Mouse (Mus musculus) forebrain, embryonic 11.5 days (tissue): ENCODE measurements around the gene Eif5a. TPM values are rescaled to one million over a fixed set of nuclear protein-coding genes. Genes with fewer than 3 reads are reported as not detected.

Source experiments
- ATAC-seq: fragments of 200-750 bp; cut with Nextera tagmentation; replicated peaks from 2 replicates; pipeline ENCODE4 v1.8.0; 2017; ENCODE audit warnings: moderate TSS enrichment; ENCODE audit not compliant: low FRiP score
- DNase-seq: peaks from one replicate; pipeline ENCODE4 v3.0.0-alpha.2; 2017; ENCODE audit warnings: low spot score
- H3K27ac ChIP-seq: fragments of 300-500 bp; sonication (generic); 2 replicates; pipeline ENCODE4 v1.5.1; 2014; ENCODE audit warnings: low read depth, low read length
- H3K27me3 ChIP-seq: fragments of 300-500 bp; sonication (generic); 2 replicates; pipeline ENCODE4 v1.6.1; 2014; ENCODE audit warnings: mild to moderate bottlenecking, low read length, mixed read lengths; ENCODE audit not compliant: control insufficient read depth, insufficient read depth
- H3K36me3 ChIP-seq: fragments of 300-500 bp; sonication (generic); 2 replicates; pipeline ENCODE4 v1.6.1; 2014; ENCODE audit warnings: mild to moderate bottlenecking, low read length, moderate library complexity, mixed read lengths; ENCODE audit not compliant: control insufficient read depth, insufficient read depth
- H3K4me1 ChIP-seq: fragments of 300-500 bp; sonication (generic); replicated peaks from 2 replicates; pipeline ENCODE4 v1.6.1; 2014; ENCODE audit warnings: low read length, mixed read lengths; ENCODE audit not compliant: control insufficient read depth, insufficient read depth
- H3K4me2 ChIP-seq: fragments of 300-500 bp; sonication (generic); 2 replicates; pipeline ENCODE4 v1.6.1; 2014; ENCODE audit warnings: low read depth, mild to moderate bottlenecking, low read length, moderate library complexity, mixed read lengths; ENCODE audit not compliant: severe bottlenecking
- H3K4me3 ChIP-seq: fragments of 300-500 bp; sonication (generic); 2 replicates; pipeline ENCODE4 v1.5.1; 2014; ENCODE audit warnings: low read depth, low read length
- H3K9ac ChIP-seq: fragments of 300-500 bp; sonication (generic); 2 replicates; pipeline ENCODE4 v1.6.1; 2014; ENCODE audit warnings: low read length
- H3K9me3 ChIP-seq: fragments of 300-500 bp; sonication (generic); 2 replicates; pipeline ENCODE4 v1.6.1; 2016; ENCODE audit warnings: low read length, mixed read lengths; ENCODE audit not compliant: control insufficient read depth
- WGBS: fragments of 180-500 bp; shearing (Covaris S2); extraction: QIAGEN DNeasy Blood & Tissue Kit; methylation state at CpG from one replicate; pipeline ENCODE4 v1.1.7; 2014; 5-methylcytosine and 5-hydroxymethylcytosine counted together
- polyA plus RNA-seq: library from polyadenylated mRNA; unstranded; fragments of >200 nt; fragmentation: Nextera tagmentation; extraction: Ambion mirVana; gene quantifications from 2 replicates; pipeline ENCODE4 v1.2.1, GENCODE M21; 2014

The Eif5a gene
- polyA plus RNA-seq, 1 experiment from 2014 or later = 2,045 TPM

- WGBS = 75% methylated on average over 5 of the region's 5 CpGs
- no peaks in the 10 kb centered on the region for H3K9me3 ChIP-seq
- H3K4me3 ChIP-seq = no peak overlapping the region
- H3K27me3 ChIP-seq = no peaks in the 10 kb centered on the region
- ATAC-seq (no peak), DNase-seq (no peak)
- peaks cover 29% of the 10 kb centered on the region for H3K4me1 ChIP-seq
- peaks cover 25% of the 10 kb centered on the region for H3K36me3 ChIP-seq
- H3K4me2 ChIP-seq = peak overlapping the region; percentile 26; the same call in 1 of the 2 replicates
- 0 out of 2 replicates have a peak overlapping the region, but pooled peaks have one; percentile 12 for H3K9ac ChIP-seq
- no peak overlapping the region for H3K27ac ChIP-seq
Observed at GRCm38 (mm10) chr11:69915667-69916627, 5.8 kb downstream of the Eif5a start.

GRCm38 (mm10) chr11:69914917-69915430 is 6.8 kb downstream of the Eif5a start:
- no peak for DNase-seq
- no peak overlapping the region for H3K27ac ChIP-seq
- no peaks in the 10 kb centered on the region for H3K27me3 ChIP-seq
- H3K9ac ChIP-seq = peak overlapping the region; percentile 89
- H3K4me1 ChIP-seq = peaks cover 29% of the 10 kb centered on the region
- H3K36me3 ChIP-seq = peaks cover 25% of the 10 kb centered on the region
- H3K4me3 ChIP-seq = peak overlapping the region; percentile 91
- ATAC-seq = no peak
- H3K4me2 ChIP-seq = peak overlapping the region; percentile 99
- H3K9me3 ChIP-seq = no peaks in the 10 kb centered on the region
- WGBS = 41% methylated on average over 9 of the region's 9 CpGs

GRCm38 (mm10) chr11:69914372-69914764 is 7.4 kb downstream of the Eif5a start:
- H3K36me3 ChIP-seq = peaks cover 29% of the 10 kb centered on the region
- H3K27me3 ChIP-seq = no peaks in the 10 kb centered on the region
- no peaks in the 10 kb centered on the region for H3K9me3 ChIP-seq
- no peak for DNase-seq
- WGBS = 4% methylated on average over 17 of the region's 17 CpGs
- H3K9ac ChIP-seq = peak overlapping the region; percentile 89
- peaks cover 25% of the 10 kb centered on the region for H3K4me1 ChIP-seq
- no peak for ATAC-seq
- H3K4me3 ChIP-seq = peak overlapping the region; percentile 91
- peak overlapping the region; percentile 69 for H3K27ac ChIP-seq
- H3K4me2 ChIP-seq = peak overlapping the region; percentile 99

- Histone ChIP-seq H3K27ac (peak within 1 kb of the TSS; percentile 69), H3K4me1 (peaks cover 20% of the 10 kb centered on the region), H3K36me3 (peaks cover 35% of the 10 kb centered on the region), H3K4me3 (peak within 1 kb of the TSS; percentile 91), H3K27me3 (no peaks in the 10 kb centered on the region), H3K9me3 (no peaks in the 10 kb centered on the region), H3K4me2 (peak within 1 kb of the TSS; percentile 99), H3K9ac (peak within 1 kb of the TSS; percentile 89)
- DNase-seq (peak; percentile 94), ATAC-seq (peak; percentile 86)
- WGBS = 3% methylated on average over 61 of the region's 61 CpGs
Observed at GRCm38 (mm10) chr11:69913554-69914371, 8.0 kb downstream of the Eif5a start, which contains the start of gene Gps2. TSS of gene Gps2 (plus strand) at chr11:69913888.

- Histone ChIP-seq H3K27ac (no peak overlapping the region), H3K27me3 (no peaks in the 10 kb centered on the region), H3K4me1 (peaks cover 18% of the 10 kb centered on the region), H3K9ac (peak overlapping the region; percentile 89), H3K9me3 (no peaks in the 10 kb centered on the region), H3K36me3 (peaks cover 42% of the 10 kb centered on the region), H3K4me2 (peak overlapping the region; percentile 99), H3K4me3 (peak overlapping the region; percentile 91)
- DNase-seq (no peak), ATAC-seq (0 out of 2 replicates have a peak, but pooled peaks have one; percentile 11)
- WGBS = 79% methylated on average over 15 of the region's 15 CpGs
Observed at GRCm38 (mm10) chr11:69912716-69913530, 8.8 kb downstream of the Eif5a start.

GRCm38 (mm10) chr11:69911701-69912100 is 10.1 kb downstream of the Eif5a start:
- H3K36me3 ChIP-seq = peaks cover 42% of the 10 kb centered on the region
- no peaks in the 10 kb centered on the region for H3K27me3 ChIP-seq
- no peaks in the 10 kb centered on the region for H3K9me3 ChIP-seq
- no peak overlapping the region for H3K9ac ChIP-seq
- no peak overlapping the region for H3K4me2 ChIP-seq
- DNase-seq (no peak), ATAC-seq (no peak)
- H3K27ac ChIP-seq = no peak overlapping the region
- H3K4me1 ChIP-seq = peaks cover 18% of the 10 kb centered on the region
- H3K4me3 ChIP-seq = no peak overlapping the region
- WGBS = 86% methylated on average over 6 of the region's 6 CpGs

GRCm38 (mm10) chr11:69910781-69911560 is 10.8 kb downstream of the Eif5a start:
- ATAC-seq (no peak), DNase-seq (no peak)
- WGBS = 91% methylated on average over 17 of the region's 17 CpGs
- Histone ChIP-seq H3K4me2 (no peak overlapping the region), H3K36me3 (peaks cover 42% of the 10 kb centered on the region), H3K27me3 (no peaks in the 10 kb centered on the region), H3K9me3 (no peaks in the 10 kb centered on the region), H3K4me1 (peaks cover 15% of the 10 kb centered on the region), H3K9ac (no peak overlapping the region), H3K27ac (no peak overlapping the region), H3K4me3 (no peak overlapping the region; the same call in 1 of the 2 replicates)
